Mouse (Mus musculus) embryonic facial prominence, embryonic 11.5 days (tissue): ENCODE data around the gene Acot5. TPM values are rescaled to one million over a fixed set of nuclear protein-coding genes. Genes with fewer than 3 reads are reported as not detected.
"Not testable (repeated sequence)": the region's sequence is repeated elsewhere in the genome, so short reads cannot be mapped to it uniquely, and the experiment has no call there.

Source experiments
- ATAC-seq: fragments of 200-750 bp; cut with Nextera tagmentation; replicated peaks from 2 replicates; pipeline ENCODE4 v1.8.0; 2017; ENCODE audit warnings: low read depth; ENCODE audit not compliant: insufficient number of reproducible peaks, low FRiP score, low TSS enrichment
- DNase-seq: peaks from one replicate; pipeline ENCODE4 v3.0.0-alpha.2; 2015; ENCODE audit warnings: low spot score
- H3K27ac ChIP-seq: fragments of 300-500 bp; sonication (generic); replicated peaks from 2 replicates; pipeline ENCODE4 v1.5.1; 2014; ENCODE audit warnings: mild to moderate bottlenecking, low read depth, low read length, control low read depth
- H3K27me3 ChIP-seq: fragments of 300-500 bp; sonication (generic); 2 replicates; pipeline ENCODE4 v1.6.1; 2014; ENCODE audit warnings: mild to moderate bottlenecking, low read length, moderate library complexity, mixed read lengths; ENCODE audit not compliant: control insufficient read depth, insufficient read depth
- H3K36me3 ChIP-seq: fragments of 300-500 bp; sonication (generic); replicated peaks from 2 replicates; pipeline ENCODE4 v1.6.1; 2014; ENCODE audit warnings: low read depth, mild to moderate bottlenecking, low read length, moderate library complexity, mixed read lengths; ENCODE audit not compliant: control insufficient read depth, insufficient read depth
- H3K4me1 ChIP-seq: fragments of 300-500 bp; sonication (generic); 2 replicates; pipeline ENCODE4 v1.6.1; 2014; ENCODE audit warnings: low read length, mixed read lengths; ENCODE audit not compliant: control insufficient read depth, insufficient read depth
- H3K4me2 ChIP-seq: fragments of 300-500 bp; sonication (generic); 2 replicates; pipeline ENCODE4 v1.6.1; 2014; ENCODE audit warnings: low read depth, mild to moderate bottlenecking, control low read depth, low read length, moderate library complexity
- H3K4me3 ChIP-seq: fragments of 300-500 bp; sonication (generic); 2 replicates; pipeline ENCODE4 v1.5.1; 2014; ENCODE audit warnings: low read depth, low read length, control low read depth
- H3K9ac ChIP-seq: fragments of 300-500 bp; sonication (generic); replicated peaks from 2 replicates; pipeline ENCODE4 v1.6.1; 2014; ENCODE audit warnings: mild to moderate bottlenecking, control low read depth, low read length
- H3K9me3 ChIP-seq: fragments of 300-500 bp; sonication (generic); replicated peaks from 2 replicates; pipeline ENCODE4 v1.6.1; 2016; ENCODE audit warnings: mild to moderate bottlenecking, low read length, inconsistent platforms, mixed read lengths; ENCODE audit not compliant: control insufficient read depth
- WGBS: fragments of 180-500 bp; shearing (Covaris S2); extraction: QIAGEN DNeasy Blood & Tissue Kit; methylation state at CpG from one replicate; pipeline ENCODE4 v1.1.7; 2014; 5-methylcytosine and 5-hydroxymethylcytosine counted together
- polyA plus RNA-seq: library from polyadenylated mRNA; unstranded; fragments of >200 nt; fragmentation: Nextera tagmentation; extraction: Ambion mirVana; gene quantifications from 2 replicates; pipeline ENCODE4 v1.2.1, GENCODE M21; 2014

Acot5 gene
- polyA plus RNA-seq, 1 experiment from 2014 or later = not detected

- WGBS = 89% methylated on average over 5 of the region's 5 CpGs
- H3K27me3 ChIP-seq = not testable (repeated sequence)
Measured at GRCm38 (mm10) chr12:84050744-84051143, 18.4 kb upstream of the Acot5 start.

GRCm38 (mm10) chr12:84051937-84052474, 17.1 kb upstream of the Acot5 start, which contains the start of gene Acot3:
Gene Acot3, plus strand, starts transcription at chr12:84052144.
- H3K4me2 ChIP-seq = no peak within 1 kb of the TSS
- no peaks in the 10 kb centered on the region for H3K9me3 ChIP-seq
- H3K27me3 ChIP-seq = peaks cover 6% of the 10 kb centered on the region; the same call in 1 of the 2 replicates
- H3K4me1 ChIP-seq = no peaks in the 10 kb centered on the region
- DNase-seq (no peak), ATAC-seq (no peak)
- H3K9ac ChIP-seq = no peak within 1 kb of the TSS
- H3K36me3 ChIP-seq = no peaks in the 10 kb centered on the region
- 80% methylated on average over 5 of the region's 5 CpGs for WGBS
- no peak within 1 kb of the TSS for H3K4me3 ChIP-seq
- H3K27ac ChIP-seq = no peak within 1 kb of the TSS

More at GRCm38 (mm10) chr12:84050744-84051143, 18.4 kb upstream of the Acot5 start:
- not testable (repeated sequence) for DNase-seq, H3K4me2 ChIP-seq, H3K9ac ChIP-seq, H3K36me3 ChIP-seq, H3K4me3 ChIP-seq, ATAC-seq, H3K9me3 ChIP-seq, H3K4me1 ChIP-seq, H3K27ac ChIP-seq

- ATAC-seq = no peak
- Histone ChIP-seq H3K36me3 (no peaks in the 10 kb centered on the region), H3K9ac (no peak overlapping the region), H3K27me3 (peaks cover 6% of the 10 kb centered on the region; the same call in 1 of the 2 replicates), H3K9me3 (no peaks in the 10 kb centered on the region), H3K4me3 (no peak overlapping the region), H3K4me1 (no peaks in the 10 kb centered on the region), H3K4me2 (no peak overlapping the region), H3K27ac (no peak overlapping the region)
- DNase-seq = no peak
- 87% methylated on average over 7 of the region's 7 CpGs for WGBS
Measured at GRCm38 (mm10) chr12:84052609-84053008, 16.5 kb upstream of the Acot5 start.

- Histone ChIP-seq H3K27me3 (peaks cover 6% of the 10 kb centered on the region; the same call in 1 of the 2 replicates), H3K4me1 (no peaks in the 10 kb centered on the region), H3K4me2 (peak overlapping the region; percentile 78), H3K4me3 (peak overlapping the region; percentile 38), H3K9ac (peak overlapping the region; percentile 50), H3K27ac (no peak overlapping the region), H3K9me3 (no peaks in the 10 kb centered on the region), H3K36me3 (no peaks in the 10 kb centered on the region)
- WGBS = 12% methylated on average over 16 of the region's 16 CpGs
- ATAC-seq (no peak), DNase-seq (no peak)
Measured at GRCm38 (mm10) chr12:84053173-84053572, 16.0 kb upstream of the Acot5 start.

GRCm38 (mm10) chr12:84053679-84054391, 15.3 kb upstream of the Acot5 start:
- 3% methylated on average over 40 of the region's 46 CpGs for WGBS
- Histone ChIP-seq H3K4me3 (peak overlapping the region; percentile 38), H3K36me3 (no peaks in the 10 kb centered on the region), H3K9ac (peak overlapping the region; percentile 50), H3K4me1 (no peaks in the 10 kb centered on the region), H3K27me3 (peaks cover 6% of the 10 kb centered on the region; the same call in 1 of the 2 replicates), H3K9me3 (no peaks in the 10 kb centered on the region), H3K4me2 (peak overlapping the region; percentile 78), H3K27ac (no peak overlapping the region)
- DNase-seq (peak; percentile 62), ATAC-seq (no peak)

- DNase-seq (no peak), ATAC-seq (no peak)
- Histone ChIP-seq H3K4me2 (no peak overlapping the region), H3K4me3 (no peak overlapping the region), H3K27me3 (no peaks in the 10 kb centered on the region), H3K4me1 (no peaks in the 10 kb centered on the region), H3K27ac (no peak overlapping the region), H3K9ac (no peak overlapping the region), H3K9me3 (no peaks in the 10 kb centered on the region), H3K36me3 (no peaks in the 10 kb centered on the region)
- 25% methylated on average over 2 of the region's 2 CpGs for WGBS
Measured at GRCm38 (mm10) chr12:84060946-84061345, 8.2 kb upstream of the Acot5 start.

GRCm38 (mm10) chr12:84062336-84062735, 6.8 kb upstream of the Acot5 start:
- Histone ChIP-seq H3K36me3 (no peaks in the 10 kb centered on the region), H3K4me1 (no peaks in the 10 kb centered on the region), H3K4me2 (no peak overlapping the region), H3K27ac (no peak overlapping the region), H3K27me3 (no peaks in the 10 kb centered on the region), H3K4me3 (no peak overlapping the region), H3K9ac (no peak overlapping the region), H3K9me3 (no peaks in the 10 kb centered on the region)
- 91% methylated on average over 20 of the region's 20 CpGs for WGBS
- DNase-seq = no peak
- no peak for ATAC-seq

GRCm38 (mm10) chr12:84063228-84063627, 5.9 kb upstream of the Acot5 start:
- WGBS = 67% methylated on average over 5 of the region's 5 CpGs
- DNase-seq (no peak), ATAC-seq (no peak)
- no peaks in the 10 kb centered on the region for H3K36me3 ChIP-seq
- H3K9me3 ChIP-seq = no peaks in the 10 kb centered on the region
- no peak overlapping the region for H3K9ac ChIP-seq
- H3K4me2 ChIP-seq = no peak overlapping the region
- H3K27me3 ChIP-seq = no peaks in the 10 kb centered on the region; the same call in 1 of the 2 replicates
- H3K4me3 ChIP-seq = no peak overlapping the region
- H3K4me1 ChIP-seq = no peaks in the 10 kb centered on the region
- no peak overlapping the region for H3K27ac ChIP-seq
